Mouse (Mus musculus): Measurements from ENCODE around the gene Nfkbid. TPM values are rescaled to one million over a fixed set of nuclear protein-coding genes. Genes with fewer than 3 reads are reported as not detected.
"Not testable (repeated sequence)": the region's sequence is repeated elsewhere in the genome, so short reads cannot be mapped to it uniquely, and the experiment has no call there.

Gene Nfkbid
- total and polyA plus RNA-seq, 3 experiments: 0.47 to 1.3 (median 0.66) TPM

- no peak for DNase-seq
- Histone ChIP-seq H3K27ac (no peak overlapping the region), H3K4me1 (ENCODE audit: control insufficient read depth, insufficient read depth, low read length) (no peaks in the 10 kb centered on the region), H3K79me2 (replicated peaks; ENCODE audit: control insufficient read depth, insufficient read depth, low read length) (no peaks in the 10 kb centered on the region), H3K4me3 (no peak overlapping the region), H3K9ac (ENCODE audit: low read depth, low read length) (no peak overlapping the region), H3K36me3 (ENCODE audit: control insufficient read depth, insufficient read depth, low read length) (no peaks in the 10 kb centered on the region), H3K27me3 (ENCODE audit: control insufficient read depth, insufficient read depth, low read length) (peaks cover 11% of the 10 kb centered on the region)
- intact Hi-C loops (cut with DNase I): no loop called here
- WGBS: 28% methylated on average over 6 of the region's 6 CpGs
- TF ChIP-seq EP300 (IDR thresholded peaks at IDR 0.05; ENCODE audit: insufficient read depth, low read depth, low read length) (no peak), POLR2A (IDR thresholded peaks at IDR 0.05; ENCODE audit: insufficient read depth, low read depth, low read length) (no peak), CTCF (IDR thresholded peaks at IDR 0.05) (no peak)
Measured at GRCm38 (mm10) chr7:30459484-30459883, 38.0 kb downstream of the Nfkbid start.

DNA sequence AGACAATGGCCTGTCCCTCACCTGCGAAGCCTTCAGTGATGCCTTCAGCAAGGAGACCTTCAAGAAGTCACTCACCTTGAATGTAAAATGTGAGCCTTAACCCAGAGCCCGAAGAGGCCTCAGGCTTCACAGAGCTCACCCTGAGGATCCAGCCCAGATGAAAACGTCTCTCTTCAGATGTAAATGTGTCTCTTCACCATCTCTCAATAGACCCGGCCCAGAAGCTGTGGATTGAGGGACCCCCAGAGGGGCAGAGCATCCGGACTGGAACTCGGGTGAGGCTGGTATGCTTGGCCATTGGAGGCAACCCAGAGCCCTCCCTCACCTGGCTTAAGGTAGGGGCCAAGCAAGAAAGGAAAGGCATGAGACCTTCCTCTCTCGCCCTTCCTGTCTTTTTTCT, 42.0 kb downstream of the Nfkbid start:
- no peak overlapping the region for H3K4me3 ChIP-seq
- 33% methylated on average over 7 of the region's 7 CpGs for WGBS
- no peak overlapping the region for H3K27ac ChIP-seq
- no peak for DNase-seq
- intact Hi-C loops (cut with DNase I): no loop called here
- TF ChIP-seq EP300 (IDR thresholded peaks at IDR 0.05; ENCODE audit: insufficient read depth, low read depth, low read length) (no peak), CTCF (IDR thresholded peaks at IDR 0.05) (no peak), POLR2A (IDR thresholded peaks at IDR 0.05; ENCODE audit: insufficient read depth, low read depth, low read length) (no peak)
- H3K9ac ChIP-seq (ENCODE audit: low read depth, low read length): no peak overlapping the region
- H3K36me3 ChIP-seq (ENCODE audit: control insufficient read depth, insufficient read depth, low read length): no peaks in the 10 kb centered on the region
- no peaks in the 10 kb centered on the region for H3K79me2 ChIP-seq (replicated peaks; ENCODE audit: control insufficient read depth, insufficient read depth, low read length)
- no peaks in the 10 kb centered on the region for H3K4me1 ChIP-seq (ENCODE audit: control insufficient read depth, insufficient read depth, low read length)
- H3K27me3 ChIP-seq (ENCODE audit: control insufficient read depth, insufficient read depth, low read length): peaks cover 13% of the 10 kb centered on the region

DNA sequence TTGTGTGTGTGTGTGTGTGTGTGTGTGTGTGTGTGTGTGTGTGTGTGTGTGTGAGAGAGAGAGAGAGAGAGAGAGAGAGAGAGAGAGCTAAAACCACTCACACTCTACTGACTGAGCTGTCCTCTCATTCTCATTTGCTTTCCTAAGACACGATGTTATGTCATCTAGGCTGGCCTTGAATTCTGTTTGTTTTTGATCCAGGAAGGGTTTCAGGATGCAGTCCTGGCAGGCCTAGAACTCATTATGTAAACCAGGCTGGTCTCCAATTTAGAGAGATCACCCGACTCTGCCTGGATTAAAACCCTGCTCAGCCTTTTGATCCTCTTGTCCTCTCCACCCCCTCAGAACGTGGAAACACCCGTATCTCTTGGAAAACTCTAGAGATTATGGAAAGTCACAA, 42.5 kb downstream of the Nfkbid start:
- Histone ChIP-seq H3K4me1 (ENCODE audit: control insufficient read depth, insufficient read depth, low read length) (no peaks in the 10 kb centered on the region), H3K9ac (ENCODE audit: low read depth, low read length) (no peak overlapping the region), H3K27ac (no peak overlapping the region), H3K27me3 (ENCODE audit: control insufficient read depth, insufficient read depth, low read length) (peaks cover 13% of the 10 kb centered on the region), H3K4me3 (no peak overlapping the region), H3K36me3 (ENCODE audit: control insufficient read depth, insufficient read depth, low read length) (no peaks in the 10 kb centered on the region), H3K79me2 (replicated peaks; ENCODE audit: control insufficient read depth, insufficient read depth, low read length) (no peaks in the 10 kb centered on the region)
- no peak for DNase-seq
- no peak for TF ChIP-seq EP300 (IDR thresholded peaks at IDR 0.05; ENCODE audit: insufficient read depth, low read depth, low read length)
- TF ChIP-seq POLR2A (IDR thresholded peaks at IDR 0.05; ENCODE audit: insufficient read depth, low read depth, low read length): no peak
- no peak for TF ChIP-seq CTCF (IDR thresholded peaks at IDR 0.05)
- 12% methylated on average over 4 of the region's 4 CpGs for WGBS
- intact Hi-C loops (cut with DNase I): no loop called here

GRCm38 (mm10) chr7:30464816-30465300, 43.3 kb downstream of the Nfkbid start:
- no peak overlapping the region for H3K9ac ChIP-seq (ENCODE audit: low read depth, low read length)
- WGBS: 11% methylated on average over 6 of the region's 6 CpGs
- no peak for DNase-seq
- H3K36me3 ChIP-seq (ENCODE audit: control insufficient read depth, insufficient read depth, low read length): no peaks in the 10 kb centered on the region
- no peak for TF ChIP-seq POLR2A (IDR thresholded peaks at IDR 0.05; ENCODE audit: insufficient read depth, low read depth, low read length)
- no peak for TF ChIP-seq EP300 (IDR thresholded peaks at IDR 0.05; ENCODE audit: insufficient read depth, low read depth, low read length)
- TF ChIP-seq CTCF (IDR thresholded peaks at IDR 0.05): no peak
- H3K27me3 ChIP-seq (ENCODE audit: control insufficient read depth, insufficient read depth, low read length): peaks cover 13% of the 10 kb centered on the region
- no peaks in the 10 kb centered on the region for H3K4me1 ChIP-seq (ENCODE audit: control insufficient read depth, insufficient read depth, low read length)
- no peaks in the 10 kb centered on the region for H3K79me2 ChIP-seq (replicated peaks; ENCODE audit: control insufficient read depth, insufficient read depth, low read length)
- intact Hi-C loops (cut with DNase I): no loop called here
- no peak overlapping the region for H3K4me3 ChIP-seq
- no peak overlapping the region for H3K27ac ChIP-seq

DNA sequence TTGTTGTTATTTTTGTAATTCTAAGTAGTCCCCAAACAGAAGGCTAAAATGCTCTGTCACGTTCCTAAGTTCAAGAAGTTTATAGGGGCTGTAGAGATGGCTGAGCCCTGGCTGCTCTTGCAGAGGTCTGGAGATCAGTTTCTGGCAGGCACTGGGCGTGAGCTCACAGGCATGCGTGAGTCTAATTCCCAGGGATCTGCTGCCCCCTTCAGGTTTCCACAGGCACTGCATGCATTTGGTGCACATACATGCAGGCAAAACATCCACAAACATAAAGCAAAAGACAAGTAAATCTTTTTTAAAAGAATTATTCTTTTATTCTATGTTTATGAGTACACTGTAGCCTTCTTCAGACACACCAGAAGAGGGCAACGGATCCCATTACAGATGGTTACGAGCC, 50.9 kb downstream of the Nfkbid start:
- DNase-seq: no peak
- intact Hi-C loops (cut with DNase I): loop anchor here (2.0 kb wide), 1 partner anchor 100 kb away; no protein-coding TSS in a partner anchor
- 48% methylated on average over 5 of the region's 5 CpGs for WGBS

DNA sequence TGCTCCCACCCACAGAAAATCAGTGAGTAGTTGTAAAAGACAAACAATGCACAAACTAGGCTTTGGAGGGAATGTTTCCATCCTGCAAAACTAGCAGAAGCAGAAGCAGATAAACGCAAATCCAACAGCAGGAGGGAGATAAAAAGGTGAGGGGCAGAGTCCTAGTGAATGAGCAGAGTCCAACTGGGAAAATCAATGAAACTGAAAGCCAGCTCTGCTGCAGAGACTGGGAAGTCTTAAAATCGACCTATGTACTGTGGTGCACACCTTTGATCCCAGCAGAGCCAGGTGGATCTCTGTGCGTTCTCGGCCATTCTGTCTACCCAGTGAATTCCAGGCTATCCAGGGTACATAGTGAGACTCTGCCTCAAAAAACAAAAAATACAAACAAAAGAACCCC, 53.5 kb downstream of the Nfkbid start:
- Histone ChIP-seq H3K79me2 (replicated peaks; ENCODE audit: control insufficient read depth, insufficient read depth, low read length) (no peaks in the 10 kb centered on the region), H3K4me3 (no peak overlapping the region), H3K9ac (ENCODE audit: low read depth, low read length) (no peak overlapping the region), H3K27ac (no peak overlapping the region), H3K27me3 (ENCODE audit: control insufficient read depth, insufficient read depth, low read length) (0 out of 2 replicates have a peak, but pooled peaks cover 1% of the 10 kb centered on the region), H3K36me3 (ENCODE audit: control insufficient read depth, insufficient read depth, low read length) (no peaks in the 10 kb centered on the region), H3K4me1 (ENCODE audit: control insufficient read depth, insufficient read depth, low read length) (no peaks in the 10 kb centered on the region)
- DNase-seq: no peak
- intact Hi-C loops (cut with DNase I): no loop called here
- no peak for TF ChIP-seq CTCF (IDR thresholded peaks at IDR 0.05)
- no peak for TF ChIP-seq EP300 (IDR thresholded peaks at IDR 0.05; ENCODE audit: insufficient read depth, low read depth, low read length)
- TF ChIP-seq POLR2A (IDR thresholded peaks at IDR 0.05; ENCODE audit: insufficient read depth, low read depth, low read length): no peak
- 56% methylated on average over 4 of the region's 4 CpGs for WGBS

More for the DNA sequence above, 50.9 kb downstream of the Nfkbid start:
- Histone ChIP-seq H3K9ac (ENCODE audit: low read depth, low read length) (no peak overlapping the region), H3K4me1 (ENCODE audit: control insufficient read depth, insufficient read depth, low read length) (no peaks in the 10 kb centered on the region), H3K36me3 (ENCODE audit: control insufficient read depth, insufficient read depth, low read length) (no peaks in the 10 kb centered on the region), H3K27me3 (ENCODE audit: control insufficient read depth, insufficient read depth, low read length) (no peaks in the 10 kb centered on the region), H3K4me3 (no peak overlapping the region), H3K27ac (no peak overlapping the region), H3K79me2 (replicated peaks; ENCODE audit: control insufficient read depth, insufficient read depth, low read length) (no peaks in the 10 kb centered on the region)
- TF ChIP-seq EP300 (IDR thresholded peaks at IDR 0.05; ENCODE audit: insufficient read depth, low read depth, low read length) (no peak), CTCF (IDR thresholded peaks at IDR 0.05) (peak; percentile 63), POLR2A (IDR thresholded peaks at IDR 0.05; ENCODE audit: insufficient read depth, low read depth, low read length) (no peak)

DNA sequence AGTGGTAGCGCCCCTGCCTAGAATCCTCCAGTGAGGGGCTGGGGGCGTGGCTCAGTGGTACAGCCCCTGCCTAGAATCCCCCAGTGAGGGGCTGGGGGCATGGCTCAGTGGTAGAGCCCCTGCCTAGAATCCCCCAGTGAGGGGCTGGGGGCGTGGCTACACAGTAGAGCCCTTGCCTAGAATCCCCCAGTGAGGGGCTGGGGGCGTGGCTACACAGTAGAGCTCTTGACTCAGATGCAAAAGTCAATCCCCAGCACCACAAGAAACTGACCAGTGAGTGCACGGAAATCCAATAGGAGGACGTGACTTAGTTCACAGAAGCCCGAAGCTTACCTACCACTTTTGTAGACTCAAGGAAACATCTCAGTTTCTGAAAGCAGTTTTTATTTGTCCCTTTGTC, 54.6 kb downstream of the Nfkbid start:
- H3K4me3 ChIP-seq; intact Hi-C loops (cut with DNase I); DNase-seq; H3K36me3 ChIP-seq (ENCODE audit: control insufficient read depth, insufficient read depth, low read length); H3K79me2 ChIP-seq (replicated peaks; ENCODE audit: control insufficient read depth, insufficient read depth, low read length); H3K27me3 ChIP-seq (ENCODE audit: control insufficient read depth, insufficient read depth, low read length); H3K27ac ChIP-seq; H3K4me1 ChIP-seq (ENCODE audit: control insufficient read depth, insufficient read depth, low read length); H3K9ac ChIP-seq (ENCODE audit: low read depth, low read length): not testable (repeated sequence)
- WGBS: 86% methylated on average over 7 of the region's 7 CpGs

All from heart, adult 2 months (tissue).